Mouse (Mus musculus) lung, adult 2 months (tissue): ENCODE measurements around the gene Atp2c2.

Source experiments
- CTCF ChIP-seq: fragments of 200-500 bp; IDR thresholded peaks from 2 replicates; pipeline ENCODE4 v1.5.1; 2011; ENCODE audit warnings: mild to moderate bottlenecking, low read length, control low read depth; ENCODE audit not compliant: insufficient read depth
- POLR2A ChIP-seq: fragments of 200-500 bp; IDR thresholded peaks from 2 replicates; pipeline ENCODE4 v1.6.1; 2011; ENCODE audit warnings: low read depth, mild to moderate bottlenecking, control low read depth, low read length, borderline replicate concordance; ENCODE audit errors: extremely low read depth

- TF ChIP-seq POLR2A (no peak), CTCF (no peak)
Observed at GRCm38 (mm10) chr8:119668447-119668846, 31.4 kb upstream of the Atp2c2 start.
